Mouse (Mus musculus): ENCODE results near the gene Sec16b. TPM values are rescaled to one million over a fixed set of nuclear protein-coding genes. Genes with fewer than 3 reads are reported as not detected.

The Sec16b gene
- total and polyA plus RNA-seq, 3 experiments = 0.76 to 3.2 (median 1.2) TPM

GRCm38 (mm10) chr1:157554686-157555530 lies 48.4 kb downstream of the Sec16b start:
- Histone ChIP-seq H3K27me3 (ENCODE audit: control insufficient read depth, insufficient read depth, low read length) (no peaks in the 10 kb centered on the region), H3K79me2 (replicated peaks; ENCODE audit: control insufficient read depth, insufficient read depth, low read length) (no peaks in the 10 kb centered on the region), H3K4me1 (ENCODE audit: control insufficient read depth, insufficient read depth, low read length) (no peaks in the 10 kb centered on the region), H3K36me3 (ENCODE audit: control insufficient read depth, insufficient read depth, low read length) (no peaks in the 10 kb centered on the region), H3K27ac (no peak overlapping the region), H3K9ac (ENCODE audit: low read depth, low read length) (no peak overlapping the region), H3K4me3 (no peak overlapping the region)
- TF ChIP-seq EP300 (IDR thresholded peaks at IDR 0.05; ENCODE audit: insufficient read depth, low read depth, low read length) (no peak), CTCF (IDR thresholded peaks at IDR 0.05) (no peak), POLR2A (IDR thresholded peaks at IDR 0.05; ENCODE audit: insufficient read depth, low read depth, low read length) (no peak)
- intact Hi-C loops (cut with DNase I) = loop anchor here (5.0 kb wide), 1 partner anchor 1097 kb away; no protein-coding TSS in a partner anchor
- no peak for DNase-seq
- WGBS = 35% methylated on average over 27 of the region's 27 CpGs

GRCm38 (mm10) chr1:157555738-157556137 lies 49.2 kb downstream of the Sec16b start:
- no peaks in the 10 kb centered on the region for H3K27me3 ChIP-seq (ENCODE audit: control insufficient read depth, insufficient read depth, low read length)
- no peak overlapping the region for H3K9ac ChIP-seq (ENCODE audit: low read depth, low read length)
- H3K4me3 ChIP-seq = no peak overlapping the region
- H3K79me2 ChIP-seq (replicated peaks; ENCODE audit: control insufficient read depth, insufficient read depth, low read length) = no peaks in the 10 kb centered on the region
- TF ChIP-seq CTCF (IDR thresholded peaks at IDR 0.05) (no peak), EP300 (IDR thresholded peaks at IDR 0.05; ENCODE audit: insufficient read depth, low read depth, low read length) (no peak), POLR2A (IDR thresholded peaks at IDR 0.05; ENCODE audit: insufficient read depth, low read depth, low read length) (no peak)
- no peaks in the 10 kb centered on the region for H3K36me3 ChIP-seq (ENCODE audit: control insufficient read depth, insufficient read depth, low read length)
- no peak for DNase-seq
- H3K27ac ChIP-seq = no peak overlapping the region
- intact Hi-C loops (cut with DNase I) = no loop called here
- H3K4me1 ChIP-seq (ENCODE audit: control insufficient read depth, insufficient read depth, low read length) = no peaks in the 10 kb centered on the region
- WGBS = 74% methylated on average over 10 of the region's 10 CpGs

- H3K27ac ChIP-seq = no peak overlapping the region
- H3K27me3 ChIP-seq (ENCODE audit: control insufficient read depth, insufficient read depth, low read length) = no peaks in the 10 kb centered on the region
- H3K36me3 ChIP-seq (ENCODE audit: control insufficient read depth, insufficient read depth, low read length) = no peaks in the 10 kb centered on the region
- H3K4me1 ChIP-seq (ENCODE audit: control insufficient read depth, insufficient read depth, low read length) = no peaks in the 10 kb centered on the region
- no peak for TF ChIP-seq EP300 (IDR thresholded peaks at IDR 0.05; ENCODE audit: insufficient read depth, low read depth, low read length)
- TF ChIP-seq POLR2A (IDR thresholded peaks at IDR 0.05; ENCODE audit: insufficient read depth, low read depth, low read length) = no peak
- no peak for TF ChIP-seq CTCF (IDR thresholded peaks at IDR 0.05)
- DNase-seq = no peak
- H3K79me2 ChIP-seq (replicated peaks; ENCODE audit: control insufficient read depth, insufficient read depth, low read length) = no peaks in the 10 kb centered on the region
- H3K9ac ChIP-seq (ENCODE audit: low read depth, low read length) = no peak overlapping the region
- 49% methylated on average over 5 of the region's 5 CpGs for WGBS
- no peak overlapping the region for H3K4me3 ChIP-seq
- intact Hi-C loops (cut with DNase I) = no loop called here
Observed at GRCm38 (mm10) chr1:157556439-157556838, 49.9 kb downstream of the Sec16b start.

GRCm38 (mm10) chr1:157558145-157558544 lies 51.6 kb downstream of the Sec16b start:
- intact Hi-C loops (cut with DNase I) = no loop called here

GRCm38 (mm10) chr1:157559986-157560385 lies 53.5 kb downstream of the Sec16b start:
- H3K4me1 ChIP-seq (ENCODE audit: control insufficient read depth, insufficient read depth, low read length) = no peaks in the 10 kb centered on the region
- intact Hi-C loops (cut with DNase I) = no loop called here
- H3K27ac ChIP-seq = no peak overlapping the region
- H3K79me2 ChIP-seq (replicated peaks; ENCODE audit: control insufficient read depth, insufficient read depth, low read length) = no peaks in the 10 kb centered on the region
- no peaks in the 10 kb centered on the region for H3K36me3 ChIP-seq (ENCODE audit: control insufficient read depth, insufficient read depth, low read length)
- 42% methylated on average over 6 of the region's 6 CpGs for WGBS
- TF ChIP-seq POLR2A (IDR thresholded peaks at IDR 0.05; ENCODE audit: insufficient read depth, low read depth, low read length) (no peak), CTCF (IDR thresholded peaks at IDR 0.05) (no peak)
- no peak overlapping the region for H3K9ac ChIP-seq (ENCODE audit: low read depth, low read length)
- no peak for DNase-seq
- H3K4me3 ChIP-seq = no peak overlapping the region
- no peaks in the 10 kb centered on the region for H3K27me3 ChIP-seq (ENCODE audit: control insufficient read depth, insufficient read depth, low read length)

More at GRCm38 (mm10) chr1:157558145-157558544, 51.6 kb downstream of the Sec16b start:
- H3K4me3 ChIP-seq = no peak overlapping the region
- 51% methylated on average over 5 of the region's 5 CpGs for WGBS
- no peak for TF ChIP-seq POLR2A (IDR thresholded peaks at IDR 0.05; ENCODE audit: insufficient read depth, low read depth, low read length)
- TF ChIP-seq EP300 (IDR thresholded peaks at IDR 0.05; ENCODE audit: insufficient read depth, low read depth, low read length) = no peak
- TF ChIP-seq CTCF (IDR thresholded peaks at IDR 0.05) = no peak
- no peak overlapping the region for H3K9ac ChIP-seq (ENCODE audit: low read depth, low read length)
- no peaks in the 10 kb centered on the region for H3K27me3 ChIP-seq (ENCODE audit: control insufficient read depth, insufficient read depth, low read length)
- H3K4me1 ChIP-seq (ENCODE audit: control insufficient read depth, insufficient read depth, low read length) = no peaks in the 10 kb centered on the region
- DNase-seq = no peak
- no peaks in the 10 kb centered on the region for H3K79me2 ChIP-seq (replicated peaks; ENCODE audit: control insufficient read depth, insufficient read depth, low read length)
- no peak overlapping the region for H3K27ac ChIP-seq
- no peaks in the 10 kb centered on the region for H3K36me3 ChIP-seq (ENCODE audit: control insufficient read depth, insufficient read depth, low read length)

- WGBS = 15% methylated on average over 8 of the region's 8 CpGs
- no peak overlapping the region for H3K27ac ChIP-seq
- no peaks in the 10 kb centered on the region for H3K27me3 ChIP-seq (ENCODE audit: control insufficient read depth, insufficient read depth, low read length)
- no peak overlapping the region for H3K4me3 ChIP-seq
- intact Hi-C loops (cut with DNase I) = no loop called here
- H3K36me3 ChIP-seq (ENCODE audit: control insufficient read depth, insufficient read depth, low read length) = no peaks in the 10 kb centered on the region
- H3K4me1 ChIP-seq (ENCODE audit: control insufficient read depth, insufficient read depth, low read length) = no peaks in the 10 kb centered on the region
- no peak for TF ChIP-seq EP300 (IDR thresholded peaks at IDR 0.05; ENCODE audit: insufficient read depth, low read depth, low read length)
- peak; percentile 73 for TF ChIP-seq CTCF (IDR thresholded peaks at IDR 0.05)
- no peak overlapping the region for H3K9ac ChIP-seq (ENCODE audit: low read depth, low read length)
- no peak for DNase-seq
- no peaks in the 10 kb centered on the region for H3K79me2 ChIP-seq (replicated peaks; ENCODE audit: control insufficient read depth, insufficient read depth, low read length)
Observed at GRCm38 (mm10) chr1:157560654-157561386, 54.3 kb downstream of the Sec16b start.

Measured in heart, adult 2 months (tissue).